Mouse (Mus musculus) ovary, postnatal 36 days (tissue): ENCODE results near the gene Pls1.

Experiments used
- DNase-seq: peaks from one replicate; pipeline ENCODE4 v3.0.0; 2022; ENCODE audit warnings: low spot score, mixed read lengths

Pls1 gene

DNA sequence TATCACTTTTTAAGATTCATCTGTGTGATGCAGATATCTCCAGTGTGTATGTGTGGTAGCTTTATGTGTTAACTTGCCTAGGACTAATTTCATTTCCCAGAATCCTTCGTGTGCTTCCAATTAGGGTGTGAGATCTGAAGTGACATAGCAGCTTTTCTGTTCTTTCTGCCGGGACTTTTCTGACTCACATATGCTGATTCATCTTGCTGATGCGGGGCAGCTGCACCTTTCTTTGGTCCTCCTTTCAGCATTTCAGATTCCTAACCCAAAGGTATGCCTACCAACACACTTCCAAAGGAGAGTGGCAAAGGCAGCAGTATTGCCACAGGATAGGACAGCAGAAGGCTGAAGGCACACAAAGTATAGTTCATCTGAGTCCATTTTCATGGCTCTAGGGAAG, 141.0 kb downstream of the Pls1 start:
- no peak for DNase-seq
